Mouse (Mus musculus): ENCODE results near the gene Arpc1b.

- TF ChIP-seq CTCF (IDR thresholded peaks at IDR 0.05; ENCODE audit: control insufficient read depth, insufficient read depth, low read length) = no peak
- TF ChIP-seq POLR2A (IDR thresholded peaks at IDR 0.05; ENCODE audit: borderline replicate concordance, control insufficient read depth, low read depth, low read length) = no peak
Observed at GRCm38 (mm10) chr5:145167306-145167661, 53.3 kb downstream of the Arpc1b start.
